Mouse (Mus musculus): ENCODE results near the gene Atp6v0a4.

Gene Atp6v0a4

DNA sequence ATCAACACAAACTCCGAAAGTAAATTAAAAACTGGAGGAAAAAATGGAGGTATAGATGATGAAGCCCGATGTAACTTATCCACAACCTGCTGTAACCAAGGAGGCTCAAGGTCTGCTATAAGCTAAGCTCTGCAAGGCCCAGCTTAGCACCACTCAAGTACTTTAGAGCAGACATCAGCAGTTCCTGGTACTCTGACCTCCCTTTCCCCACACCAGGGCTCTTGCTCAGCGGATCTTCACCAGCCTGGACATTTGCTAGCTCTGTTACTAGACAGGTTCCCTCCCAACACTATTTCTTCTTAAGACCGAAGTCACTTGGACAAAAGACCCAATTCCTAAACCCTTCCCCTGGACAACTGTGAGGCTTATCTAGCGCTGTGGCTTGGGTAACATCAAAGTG lies 496 bp upstream of the Atp6v0a4 start:
- DNase-seq, result no peak

DNA sequence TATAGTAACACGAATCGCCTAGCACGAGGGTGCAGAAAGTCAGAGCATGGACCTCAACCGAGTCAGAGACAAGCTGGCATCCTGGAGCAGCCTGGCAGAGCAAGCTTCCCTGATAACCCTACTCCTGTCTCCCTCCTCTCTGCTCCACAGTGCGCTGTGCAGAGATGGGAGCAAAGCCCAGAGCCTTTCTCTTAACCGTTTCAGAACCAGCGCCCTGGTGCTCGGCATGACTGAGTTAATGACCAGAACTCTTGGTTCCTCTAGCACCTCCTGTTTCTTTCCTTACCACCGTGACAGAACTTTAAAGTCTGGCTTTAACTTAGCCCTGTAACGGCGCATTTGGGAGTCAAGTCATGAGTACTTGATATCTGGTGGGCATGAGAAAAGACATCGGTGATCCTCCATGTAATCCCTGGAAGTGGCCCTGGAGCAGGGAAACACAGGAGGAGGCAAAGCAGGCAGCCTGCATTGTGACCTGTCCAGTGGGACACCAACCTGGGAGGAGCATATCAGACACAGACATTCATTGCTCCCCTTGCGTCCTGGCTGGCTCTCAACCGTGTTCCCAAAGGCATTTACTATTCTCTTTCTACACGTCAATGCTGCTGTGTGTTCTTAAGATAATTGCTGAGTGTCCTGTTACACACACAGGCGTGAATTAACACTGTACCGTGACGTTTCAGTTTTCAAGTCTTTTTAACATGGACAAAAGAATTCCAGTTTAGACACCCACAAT lies 747 bp downstream of the Atp6v0a4 start:
- DNase-seq, result no peak

DNA sequence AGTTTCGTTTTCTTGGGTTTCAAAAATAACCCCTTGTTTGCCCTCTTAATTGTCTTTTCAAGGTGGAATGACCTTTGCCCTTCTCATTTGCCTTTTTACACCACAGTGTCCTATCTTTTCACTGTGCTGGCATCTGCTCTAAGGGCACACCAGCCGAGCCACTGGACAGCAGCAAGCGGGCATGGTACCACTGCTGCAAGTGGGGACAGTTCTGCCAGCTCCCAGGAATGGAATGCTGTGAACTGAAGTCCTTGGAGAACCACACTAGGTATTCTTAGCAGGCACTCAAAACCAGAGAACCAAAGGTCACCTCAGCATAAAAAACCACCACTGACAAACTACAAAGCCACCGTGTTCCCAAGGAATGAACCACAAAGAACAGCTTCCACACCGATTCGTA lies 1.6 kb downstream of the Atp6v0a4 start:
- no peak for DNase-seq

DNA sequence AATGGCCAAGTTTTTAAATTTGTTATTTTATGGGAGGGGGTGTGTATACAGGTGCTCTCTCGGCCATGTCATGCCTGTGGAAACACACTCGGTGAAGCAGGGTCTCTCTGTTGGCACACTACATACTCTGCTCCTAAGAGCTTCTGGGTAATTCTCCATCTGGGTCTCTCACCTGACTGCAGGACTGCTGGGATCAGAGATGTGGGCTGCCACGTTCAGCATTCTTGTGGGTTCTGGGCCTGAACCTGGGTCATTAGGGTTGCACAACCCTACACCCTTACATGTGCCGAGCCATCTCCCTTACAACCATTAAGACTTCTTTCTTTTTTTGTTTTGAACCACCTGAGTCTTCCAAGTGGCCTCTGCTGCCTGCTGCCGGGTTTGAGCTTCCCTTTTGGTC lies 2.5 kb downstream of the Atp6v0a4 start:
- no peak for DNase-seq

DNA sequence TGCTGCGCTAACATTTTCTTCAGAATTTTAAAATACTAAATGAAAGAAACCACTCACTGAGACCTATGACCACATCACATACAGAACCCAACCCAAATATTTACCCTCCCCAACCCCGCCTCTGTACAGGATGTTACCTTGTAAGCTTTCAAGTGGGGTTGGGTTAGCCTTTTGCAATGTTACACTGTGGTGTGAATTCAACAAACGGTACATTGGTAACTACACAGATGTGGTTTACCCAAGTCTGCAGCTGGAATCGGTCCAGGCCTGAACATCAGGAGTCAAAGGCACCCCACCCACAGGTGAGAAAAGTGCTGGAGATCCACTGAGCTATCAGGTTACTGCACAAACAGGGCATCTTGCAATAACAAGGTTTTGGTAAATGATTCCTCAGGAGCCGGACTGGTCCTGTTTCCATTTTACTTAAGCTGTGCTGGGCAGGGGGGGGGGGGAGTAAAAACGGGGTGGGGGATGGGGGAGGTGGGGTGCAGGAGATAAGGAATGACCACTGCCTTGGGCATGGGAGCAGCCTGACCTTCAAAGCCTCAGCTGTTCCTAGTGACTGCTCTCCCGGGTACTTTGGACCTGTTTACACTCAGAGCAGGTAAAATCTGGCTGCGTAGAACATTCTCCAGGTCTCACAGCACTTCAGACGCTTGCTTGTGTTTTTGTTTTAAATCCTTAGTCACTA lies 3.6 kb downstream of the Atp6v0a4 start:
- DNase-seq, result no peak

DNA sequence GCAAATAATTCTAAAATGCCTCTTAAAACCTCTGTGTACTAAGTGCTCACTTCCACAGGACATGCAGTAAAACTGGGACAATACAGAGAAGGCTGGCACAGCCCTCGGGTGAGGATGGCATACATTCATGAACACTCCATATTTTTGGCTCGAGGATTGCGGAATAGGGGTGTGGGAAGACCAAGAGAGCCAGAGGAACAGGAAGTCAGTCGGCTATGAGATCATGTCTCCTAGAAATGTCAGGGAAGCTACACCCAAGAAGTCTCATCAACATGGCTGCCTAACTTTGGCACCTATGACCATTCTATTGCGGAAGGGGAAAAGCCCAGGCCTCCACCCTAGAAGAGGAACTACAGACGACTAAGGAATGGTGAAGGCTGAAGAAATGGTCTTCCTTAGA lies 6.0 kb downstream of the Atp6v0a4 start:
- no peak for DNase-seq

DNA sequence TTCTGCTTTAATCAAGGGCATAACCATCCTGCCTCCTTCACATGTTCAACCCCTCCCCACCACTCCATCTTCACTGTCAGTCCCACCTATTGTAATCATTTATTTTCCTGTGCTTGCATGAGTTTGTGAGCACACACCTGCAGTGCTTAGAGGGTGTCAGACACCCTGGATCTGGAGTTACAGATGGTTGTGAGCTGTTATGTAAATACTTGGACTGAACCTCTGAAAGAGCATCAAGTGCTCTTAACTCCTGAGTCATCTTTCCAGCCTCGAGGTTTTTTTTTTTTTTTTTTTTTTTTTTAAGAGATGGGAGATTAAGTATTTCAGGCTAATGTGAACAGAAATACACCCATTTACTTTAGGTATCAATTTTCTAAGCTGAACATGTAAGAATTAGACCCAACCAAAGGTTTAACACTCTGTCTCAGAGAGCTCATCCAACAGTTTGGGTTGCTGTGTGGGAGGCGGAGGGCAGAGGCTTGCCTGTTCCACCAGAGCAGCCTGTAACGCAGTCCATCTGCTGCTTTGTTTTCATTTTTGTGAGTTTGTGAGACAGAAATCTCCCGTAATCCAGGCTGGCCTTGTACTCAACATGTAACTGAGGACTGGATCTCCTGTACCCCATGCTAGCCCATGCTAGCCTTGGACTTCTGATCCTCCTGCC lies 8.1 kb downstream of the Atp6v0a4 start:
- DNase-seq, result no peak

DNA sequence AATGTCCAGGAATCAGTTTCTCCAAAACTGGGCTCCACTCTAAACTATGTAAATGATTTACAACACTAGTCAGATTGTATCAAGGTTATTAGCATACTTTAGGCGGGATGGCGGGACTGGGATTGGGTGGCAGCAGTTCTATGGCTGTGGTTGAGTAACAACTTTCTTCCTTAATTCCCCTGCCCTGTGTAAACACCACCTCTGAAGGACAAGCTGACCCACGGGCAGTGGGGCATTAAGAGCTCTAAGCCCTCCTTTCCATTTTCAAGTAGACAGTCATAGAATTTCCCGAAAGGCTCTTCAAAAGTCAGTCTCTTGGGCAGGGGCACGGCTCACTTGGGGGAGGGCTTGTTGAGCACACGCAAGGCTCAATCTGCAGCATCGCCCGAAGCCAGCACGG lies 13.5 kb downstream of the Atp6v0a4 start:
- no peak for DNase-seq

DNA sequence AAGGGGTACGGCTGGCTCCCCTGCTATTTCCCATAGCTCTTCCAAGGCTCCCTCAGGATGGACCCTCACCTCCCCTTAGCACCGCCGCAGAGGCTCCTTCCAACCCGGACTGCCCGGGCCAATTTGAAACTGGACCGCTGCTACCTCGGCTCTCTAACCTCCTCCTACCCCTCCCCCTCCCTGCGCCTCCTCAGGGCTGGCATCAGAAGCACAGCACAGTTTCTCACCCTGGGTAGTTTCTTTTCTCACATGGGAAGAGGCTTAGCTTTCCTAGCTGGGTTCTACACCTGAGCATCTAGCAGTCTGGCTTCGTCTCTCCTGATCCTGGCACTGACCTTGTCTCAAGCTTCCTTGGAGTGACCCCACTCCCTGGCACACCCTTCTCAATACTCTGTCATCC lies 14.5 kb downstream of the Atp6v0a4 start:
- no peak for DNase-seq

DNA sequence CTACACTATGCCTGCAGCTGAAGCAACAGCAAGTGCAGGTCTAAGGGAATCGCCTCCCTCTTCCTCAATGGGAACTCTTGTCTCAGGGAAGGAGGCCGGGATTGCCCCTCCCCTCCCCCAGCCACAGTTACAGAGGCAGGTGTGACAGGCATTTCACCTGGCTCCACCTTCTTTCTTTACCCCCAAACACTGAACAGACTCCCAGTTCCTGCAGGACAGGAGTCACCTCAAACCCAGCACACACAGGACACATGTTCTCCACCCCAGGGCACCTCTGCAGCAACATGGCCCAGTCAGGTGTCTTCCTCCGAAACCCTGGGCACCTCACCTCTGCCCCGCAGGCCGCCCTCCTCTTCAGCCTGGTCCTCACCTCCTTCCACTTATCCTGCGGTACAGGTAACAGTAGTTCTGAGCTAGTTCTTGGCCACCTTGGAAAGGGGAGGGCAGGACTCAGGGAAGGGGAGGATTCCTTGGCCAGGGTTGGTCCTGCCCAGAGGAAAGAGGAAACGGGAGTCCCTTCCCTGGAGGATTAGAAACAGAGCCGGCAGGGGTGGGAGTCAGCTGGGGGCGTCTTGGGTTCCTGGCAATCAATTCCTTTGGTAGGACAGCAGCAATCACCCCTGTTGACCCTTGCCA lies 15.1 kb downstream of the Atp6v0a4 start, which contains the start of gene Tmem213:
Tmem213 (plus strand) TSS at position 96 of the 636 bp plus-strand sequence.
- no peak for DNase-seq

DNA sequence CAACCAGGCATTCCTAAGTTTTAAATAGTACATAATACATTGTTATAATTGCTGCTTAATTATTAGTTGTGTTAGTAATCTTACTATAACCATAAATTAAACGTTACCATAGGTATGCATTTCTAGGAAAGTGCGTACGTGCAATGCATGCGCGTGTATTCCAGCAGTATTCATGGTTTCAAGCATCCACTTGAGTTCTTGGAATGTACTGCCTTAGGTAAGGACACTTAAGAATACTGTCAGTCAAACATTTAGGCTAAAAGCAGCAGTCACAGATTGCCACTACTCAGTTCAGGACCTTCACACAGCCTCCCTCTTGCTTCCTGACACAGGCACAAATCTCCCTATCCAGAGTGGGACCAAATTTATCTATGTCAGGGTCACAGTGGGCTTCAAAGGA lies 15.9 kb downstream of the Atp6v0a4 start:
- DNase-seq, result no peak

DNA sequence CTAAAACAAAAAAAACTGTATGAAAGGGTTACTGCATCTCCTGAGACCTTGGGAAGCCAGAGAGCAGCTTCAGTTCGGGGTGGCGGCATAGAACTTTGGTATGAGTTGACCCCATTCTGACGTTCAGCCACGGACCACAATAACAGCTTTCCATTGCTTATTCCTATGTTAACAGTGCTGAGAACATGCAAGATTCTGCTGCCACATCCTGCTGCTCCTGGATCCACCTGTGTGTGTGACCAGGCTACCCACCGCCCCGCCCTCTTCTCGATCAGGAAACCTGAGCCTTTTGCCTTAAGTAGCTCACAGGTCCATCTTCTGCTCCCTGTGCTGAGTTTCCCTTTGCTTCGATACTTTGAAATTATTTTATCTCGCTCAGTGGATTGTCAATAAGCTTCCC lies 18.5 kb downstream of the Atp6v0a4 start:
- DNase-seq, result no peak

DNA sequence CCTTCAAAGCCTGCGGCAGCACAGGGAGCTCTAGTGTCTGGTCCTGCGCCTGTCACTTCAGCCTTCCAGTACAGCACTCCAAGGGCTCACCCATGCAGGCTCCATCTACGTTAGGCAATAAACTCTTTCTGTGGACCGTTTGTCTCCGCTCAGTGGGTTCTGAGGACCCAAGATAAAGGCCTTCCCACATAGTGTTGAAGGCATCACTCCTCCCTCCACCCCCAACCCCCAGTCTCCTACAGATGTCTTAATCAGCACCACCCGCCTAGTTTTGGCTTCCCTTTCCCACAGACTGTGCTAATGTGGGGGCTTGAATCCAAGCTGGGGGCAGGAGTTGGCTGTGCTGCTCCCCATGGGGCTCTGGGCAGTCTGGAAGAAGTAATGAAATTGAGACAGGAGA lies 20.6 kb downstream of the Atp6v0a4 start:
- DNase-seq, result no peak

DNA sequence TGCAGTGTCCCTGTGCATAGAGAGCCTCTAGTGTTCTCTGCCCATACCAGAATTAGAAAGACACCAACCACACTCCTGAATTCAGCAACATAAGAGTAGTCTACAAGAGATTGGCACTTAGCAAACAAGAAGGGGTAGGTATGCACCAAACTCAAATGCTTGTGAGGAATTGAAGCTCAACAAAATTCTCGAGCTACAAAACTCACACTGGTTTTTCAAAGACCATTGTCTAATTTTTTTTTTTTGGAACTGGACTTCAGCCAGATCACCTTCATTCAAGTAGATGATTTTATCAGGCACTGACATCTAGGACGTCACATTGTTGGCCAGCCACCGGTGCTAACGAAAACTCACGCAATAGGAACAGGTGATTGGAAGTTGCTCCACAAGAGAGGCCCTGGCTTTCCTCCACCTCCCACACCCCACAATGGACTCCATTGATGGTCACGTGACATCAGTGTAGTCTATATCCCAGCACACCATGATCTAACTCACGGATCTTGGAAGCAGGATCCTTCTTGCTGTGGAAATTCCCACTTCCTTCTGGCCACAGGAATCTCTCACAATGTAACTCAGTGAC lies 22.1 kb downstream of the Atp6v0a4 start:
- DNase-seq, result no peak

DNA sequence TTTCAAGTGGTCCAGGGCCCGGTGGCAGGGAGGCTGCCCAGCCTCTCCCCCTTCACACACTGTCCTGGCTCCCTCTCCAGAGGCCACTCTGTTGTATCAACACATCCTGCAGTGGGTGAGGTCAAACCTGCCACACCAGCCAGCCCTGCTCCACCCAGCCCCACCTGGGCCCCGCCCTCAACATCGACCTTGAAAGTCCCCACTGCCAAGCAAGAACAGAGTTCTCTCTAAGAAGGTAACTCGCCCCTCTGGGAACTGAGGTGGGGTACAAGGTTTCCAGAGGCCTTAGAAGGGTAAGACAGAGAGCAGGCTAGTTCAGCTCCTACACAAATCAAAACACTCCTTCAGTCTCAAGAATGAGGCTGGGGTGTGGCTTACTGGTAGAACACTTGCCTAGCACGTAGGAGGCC lies 27.4 kb downstream of the Atp6v0a4 start:
- no peak for DNase-seq

DNA sequence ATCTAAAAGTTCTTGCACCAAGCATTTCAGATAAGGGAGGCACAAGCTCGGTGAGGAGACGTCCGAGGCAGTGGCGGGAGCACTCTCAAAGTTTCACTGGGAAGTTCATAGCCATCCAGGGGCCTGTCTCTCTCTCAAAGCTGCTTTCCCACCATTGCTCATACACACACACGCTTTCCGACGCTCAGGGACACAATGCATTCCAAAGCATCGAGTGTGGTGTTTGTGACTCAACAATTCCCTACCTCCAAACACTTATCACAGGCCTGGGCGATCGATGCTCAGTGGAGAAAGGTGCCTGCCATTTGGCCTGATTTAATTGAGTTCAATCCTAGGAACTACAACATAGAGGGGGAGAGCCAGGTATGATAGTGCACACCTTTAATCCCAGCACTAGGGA lies 29.7 kb downstream of the Atp6v0a4 start:
- no peak for DNase-seq

DNA sequence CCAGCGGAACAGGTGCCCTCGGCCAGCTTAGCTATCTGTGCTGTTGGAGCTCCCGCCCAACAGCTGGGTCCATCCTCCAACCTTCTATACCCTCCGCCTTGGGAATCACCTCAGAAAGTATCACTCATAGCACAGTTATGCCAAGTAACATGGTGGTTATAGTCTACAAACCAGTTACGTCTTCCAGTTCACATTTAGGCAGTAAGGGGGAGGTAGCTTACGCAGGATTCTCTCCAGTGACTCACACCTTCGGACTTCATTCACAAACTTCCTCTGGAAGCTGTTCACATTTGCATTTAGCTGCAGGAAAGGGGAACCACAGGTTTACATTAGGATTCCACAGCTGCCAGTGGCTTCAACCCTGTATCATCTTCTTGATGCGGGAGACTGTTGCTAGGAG lies 31.8 kb downstream of the Atp6v0a4 start:
- no peak for DNase-seq

DNA sequence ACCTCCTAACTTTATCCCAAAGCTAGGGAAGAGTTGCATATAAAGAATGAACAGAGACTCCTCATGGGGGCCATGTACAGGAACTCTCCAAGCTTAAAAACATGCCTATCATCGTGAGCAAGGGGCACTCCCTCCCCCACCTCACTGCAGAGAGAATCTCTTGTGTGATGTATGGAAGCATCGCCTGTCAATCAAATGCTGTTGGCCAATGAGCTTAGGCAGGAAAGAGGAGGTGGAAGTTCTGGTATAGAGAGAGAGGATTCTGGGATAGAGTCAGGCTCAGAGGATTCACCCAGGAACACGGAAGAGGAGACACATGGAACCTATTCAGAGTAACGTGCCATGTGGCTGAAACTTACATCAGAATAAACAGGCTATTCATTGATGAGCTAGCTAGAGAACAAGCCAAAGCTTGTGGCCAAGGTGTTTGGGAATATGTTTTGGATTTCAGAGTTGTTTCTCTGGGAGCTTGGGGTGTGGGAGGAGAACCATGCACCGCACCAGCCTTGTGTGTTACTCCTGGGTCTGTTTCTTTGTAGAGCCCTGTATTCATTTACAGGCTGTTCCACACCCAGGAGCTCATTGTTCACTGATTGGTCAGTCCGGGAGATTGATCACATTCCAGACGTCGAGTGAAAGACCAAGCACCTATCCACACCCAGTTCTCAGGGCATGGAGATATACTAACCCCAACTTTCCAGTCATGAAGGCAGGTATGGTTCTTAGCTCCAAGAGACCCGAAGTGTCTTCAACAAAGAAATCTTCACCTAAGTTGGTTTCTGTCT lies 37.0 kb downstream of the Atp6v0a4 start:
- DNase-seq, result no peak

DNA sequence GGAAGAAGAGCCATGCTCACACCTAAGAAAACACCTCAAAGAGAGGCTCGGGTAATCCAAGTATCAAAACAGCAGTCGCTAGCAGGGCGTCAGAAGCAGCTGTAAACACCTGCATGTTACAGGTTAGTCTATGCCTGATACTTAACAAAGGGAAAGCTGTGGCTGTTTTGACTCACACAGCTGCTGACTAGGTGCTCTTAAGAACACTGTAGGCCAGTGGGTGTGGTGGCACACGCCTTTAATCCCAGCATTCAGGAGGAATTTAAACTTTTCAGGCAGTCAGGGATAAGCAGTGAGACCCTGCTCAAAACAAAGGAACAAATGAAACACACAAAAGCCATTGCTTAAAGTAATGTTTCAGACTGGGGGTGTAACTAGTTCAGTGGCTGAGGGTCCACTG lies 41.2 kb downstream of the Atp6v0a4 start:
- DNase-seq, result no peak

DNA sequence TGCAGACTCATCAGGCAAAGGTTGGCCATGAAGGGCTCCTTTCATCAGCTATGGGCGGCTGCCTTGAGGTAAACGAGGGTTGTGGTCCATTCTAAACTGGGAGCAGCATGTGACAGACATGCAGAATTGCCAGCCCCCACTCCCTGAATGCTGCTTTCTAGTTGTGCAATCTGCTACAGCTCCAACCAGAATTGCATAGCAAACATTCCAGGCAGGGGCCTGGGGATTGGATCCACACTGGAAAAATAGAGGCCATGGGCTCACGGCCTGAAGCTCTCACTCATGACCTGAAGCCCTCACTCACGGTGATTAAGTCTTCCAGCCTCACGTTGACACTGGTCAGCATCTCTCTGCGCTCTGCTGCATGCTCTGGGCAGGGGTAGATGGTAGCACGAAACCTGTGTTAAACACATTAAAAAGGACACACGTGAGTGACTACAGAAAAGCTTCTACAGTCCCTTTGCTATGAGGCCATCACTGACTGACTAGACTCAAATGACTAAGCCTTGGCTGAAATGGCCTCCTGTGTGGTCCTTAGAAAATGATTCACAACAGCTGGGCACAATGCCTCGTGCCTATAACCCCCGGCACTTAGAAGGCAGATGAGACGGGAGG lies 42.6 kb downstream of the Atp6v0a4 start:
- DNase-seq, result no peak

DNA sequence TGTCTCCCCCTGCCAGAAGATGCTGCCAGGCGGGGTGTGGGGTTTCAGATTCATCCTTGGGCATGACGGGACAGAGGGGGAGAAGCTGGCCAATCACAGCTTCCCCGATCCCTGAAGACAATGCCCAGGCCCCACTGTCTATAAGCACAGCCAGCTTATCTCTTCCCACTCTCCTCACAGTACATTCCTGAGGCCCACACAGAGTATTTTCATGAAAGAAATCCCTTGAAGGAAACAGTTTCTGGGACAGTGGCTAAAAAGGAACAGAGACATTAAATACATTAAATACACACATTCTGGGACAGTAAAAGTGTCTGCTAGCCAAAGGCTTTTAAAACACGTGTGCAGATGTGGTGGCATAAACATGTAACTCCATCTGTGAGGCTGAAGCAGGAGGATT lies 44.0 kb downstream of the Atp6v0a4 start:
- DNase-seq, result no peak

DNA sequence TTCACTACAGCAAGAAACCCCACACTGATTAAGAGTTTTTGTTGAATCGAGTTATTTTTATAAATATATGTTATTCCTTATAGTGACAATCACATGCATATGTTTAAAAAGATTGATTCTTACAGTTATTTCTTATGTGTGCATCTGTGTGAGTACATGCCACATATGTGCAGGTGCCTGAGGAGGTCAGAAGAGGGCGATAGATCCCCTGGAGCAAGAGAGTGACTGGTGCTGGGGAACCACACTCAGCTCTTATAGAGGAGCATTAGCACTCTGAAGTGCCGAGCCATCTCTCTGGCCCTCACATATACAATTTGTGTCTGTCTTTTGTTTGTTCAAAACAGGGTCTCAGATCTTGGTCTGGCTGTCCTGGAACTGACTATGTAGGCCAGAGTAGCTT lies 50.8 kb downstream of the Atp6v0a4 start:
- no peak for DNase-seq
